ENCODE assay signal across 28 mouse cellular contexts in genomic region chr1:71864749-71865148, GRCm38 (mm10).
A peak's percentile ranks its signal among the peaks of the same experiment; 100 is the strongest.
DNase-seq lines count a peak whose midpoint lies in the region; ATAC-seq and TF ChIP-seq lines count a peak whose summit lies in the region.
"Had no signal": no experiment of that assay in that cellular context is flagged by ENCODE, and none has a peak within 500 bp of the region (broad histone marks: within the 10 kb centered on the region; RNA-seq: fewer than 3 reads in every experiment).

No protein-coding gene starts in this region.

- no peaks in the 10 kb centered on the region for H3K4me1 ChIP-seq in embryonic facial prominence, embryonic 12.5 days
- peaks cover 9% of the 10 kb centered on the region; the same call in 1 of the 2 replicates for H3K4me1 ChIP-seq in embryonic facial prominence, embryonic 10.5 days
- peaks cover 11% of the 10 kb centered on the region; the same call in 1 of the 2 replicates for H3K4me1 ChIP-seq in kidney, postnatal 0 days (replicated peaks; ENCODE audit: insufficient read depth, low read length)
- H3K4me1 ChIP-seq: intestine, embryonic 15.5 days; midbrain, embryonic 15.5 days had no signal

- H3K9me3 ChIP-seq in embryonic facial prominence, embryonic 12.5 days = no peaks in the 10 kb centered on the region
- no peaks in the 10 kb centered on the region for H3K9me3 ChIP-seq in embryonic facial prominence, embryonic 10.5 days
- H3K9me3 ChIP-seq in kidney, postnatal 0 days (replicated peaks; ENCODE audit: low read length) = no peaks in the 10 kb centered on the region
- H3K9me3 ChIP-seq: intestine, embryonic 15.5 days; limb, embryonic 15.5 days; midbrain, embryonic 15.5 days had no signal

- ATAC-seq in embryonic facial prominence, embryonic 12.5 days (ENCODE audit: insufficient number of reproducible peaks, insufficient read depth, low FRiP score, low TSS enrichment) = no peak
- ATAC-seq in kidney, postnatal 0 days (replicated peaks; ENCODE audit: low FRiP score, low read depth) = no peak
- ATAC-seq: forebrain, embryonic 16.5 days; hindbrain, embryonic 16.5 days; intestine, embryonic 15.5 days; midbrain, embryonic 15.5 days had no signal

- H3K27ac ChIP-seq in embryonic facial prominence, embryonic 12.5 days = 0 out of 2 replicates have a peak overlapping the region, but pooled peaks have one; percentile 2
- no peak overlapping the region for H3K27ac ChIP-seq in embryonic facial prominence, embryonic 10.5 days (replicated peaks)
- H3K27ac ChIP-seq in kidney, postnatal 0 days = no peak overlapping the region
- H3K27ac ChIP-seq: intestine, embryonic 15.5 days; limb, embryonic 15.5 days; liver, embryonic 14.5 days; macrophage; midbrain, embryonic 15.5 days had no signal

- no peak for TF ChIP-seq CTCF in kidney, postnatal 0 days (IDR thresholded peaks at IDR 0.05; ENCODE audit: low read depth)

- H3K27me3 ChIP-seq in embryonic facial prominence, embryonic 12.5 days = no peaks in the 10 kb centered on the region
- H3K27me3 ChIP-seq in embryonic facial prominence, embryonic 10.5 days (replicated peaks; ENCODE audit: low read depth, poor library complexity, severe bottlenecking) = no peaks in the 10 kb centered on the region
- H3K27me3 ChIP-seq in kidney, postnatal 0 days (ENCODE audit: insufficient read depth, low read length) = no peaks in the 10 kb centered on the region
- H3K27me3 ChIP-seq: CH12.LX; heart, embryonic 13.5 days; intestine, embryonic 15.5 days; limb, embryonic 15.5 days; midbrain, embryonic 15.5 days had no signal

- no peaks in the 10 kb centered on the region for H3K36me3 ChIP-seq in embryonic facial prominence, embryonic 12.5 days
- H3K36me3 ChIP-seq in embryonic facial prominence, embryonic 10.5 days (replicated peaks) = no peaks in the 10 kb centered on the region
- H3K36me3 ChIP-seq in kidney, postnatal 0 days (ENCODE audit: insufficient read depth, low read length) = no peaks in the 10 kb centered on the region
- H3K36me3 ChIP-seq: heart, embryonic 13.5 days; intestine, embryonic 15.5 days; limb, embryonic 15.5 days; midbrain, embryonic 15.5 days had no signal

- H3K4me2 ChIP-seq in embryonic facial prominence, embryonic 12.5 days (replicated peaks) = no peak overlapping the region
- H3K4me2 ChIP-seq in kidney, postnatal 0 days (ENCODE audit: low read length) = no peak overlapping the region
- H3K4me2 ChIP-seq: heart, embryonic 13.5 days; intestine, embryonic 15.5 days; limb, embryonic 15.5 days; midbrain, embryonic 15.5 days had no signal

- no peak overlapping the region for H3K4me3 ChIP-seq in embryonic facial prominence, embryonic 12.5 days
- H3K4me3 ChIP-seq in embryonic facial prominence, embryonic 10.5 days = no peak overlapping the region
- H3K4me3 ChIP-seq in kidney, postnatal 0 days (replicated peaks; ENCODE audit: low read depth, low read length) = no peak overlapping the region
- H3K4me3 ChIP-seq: erythroblast, embryonic 14.5 days; heart, embryonic 13.5 days; intestine, embryonic 15.5 days; limb, embryonic 15.5 days; midbrain, embryonic 15.5 days had no signal

- WGBS in embryonic facial prominence, embryonic 12.5 days = 52% methylated on average over 9 of the region's 9 CpGs
- 71% methylated on average over 9 of the region's 9 CpGs for WGBS in embryonic facial prominence, embryonic 10.5 days
- 61% methylated on average over 9 of the region's 9 CpGs for WGBS in kidney, postnatal 0 days

- H3K9ac ChIP-seq in embryonic facial prominence, embryonic 12.5 days = no peak overlapping the region
- no peak overlapping the region for H3K9ac ChIP-seq in kidney, postnatal 0 days (ENCODE audit: low read depth, low read length)
- H3K9ac ChIP-seq: heart, embryonic 13.5 days; intestine, embryonic 15.5 days; limb, embryonic 15.5 days; liver, embryonic 14.5 days; midbrain, embryonic 15.5 days had no signal

- no peak for DNase-seq in embryonic facial prominence, embryonic 10.5 days (ENCODE audit: low spot score)
- DNase-seq in heart, adult 11 months = peak; percentile 79
- no peak for DNase-seq in heart, adult 8-10 months (ENCODE audit: low spot score)
- peak; percentile 43 for DNase-seq in kidney, postnatal 0 days (ENCODE audit: low spot score)
- no peak for DNase-seq in kidney, adult 18-20 months
- peak; percentile 57 for DNase-seq in skeletal muscle tissue, adult 2 months (ENCODE audit: low read depth, low spot score)
- no peak for DNase-seq in urinary bladder, postnatal 14 days (ENCODE audit: low spot score)
- DNase-seq: adrenal gland, adult 8-10 months; cerebellum, adult 8-10 months; cerebellum, postnatal 25 days; kidney, adult 9 months; kidney, postnatal 4 days; lung, adult 2 months; lung, postnatal 10 days; right cerebral cortex, postnatal 25 days; spleen, adult 18-20 months; thymus, postnatal 14 days had no signal

Comparison
In these comparisons a context has a peak if more than half of its experiments do, and no peak if none do; other contexts are left out.
1. DNase-seq: peak in heart, adult 11 months (single experiment), kidney, postnatal 0 days (single experiment) and skeletal muscle tissue, adult 2 months (single experiment); none in embryonic facial prominence, embryonic 10.5 days (single experiment), heart, adult 8-10 months (single experiment), kidney, adult 18-20 months (single experiment) and urinary bladder, postnatal 14 days (single experiment).